Mouse (Mus musculus) stomach, embryonic 16.5 days (tissue): Measurements from ENCODE around the gene Glt8d2. TPM values are rescaled to one million over a fixed set of nuclear protein-coding genes. Genes with fewer than 3 reads are reported as not detected.

ENCODE experiments used
- polyA plus RNA-seq: library from polyadenylated mRNA; unstranded; fragments of >200 nt; fragmentation: Nextera tagmentation; extraction: Ambion mirVana; gene quantifications from 2 replicates; pipeline ENCODE4 v1.2.1, GENCODE M21; 2015

Gene Glt8d2
- polyA plus RNA-seq, 1 experiment from 2014 or later = 9.1 TPM

Other genes with a start within 250 kb of the Glt8d2 start
- not detected in 2 replicates for gene Gm1553, start 198.0 kb downstream of the Glt8d2 start, polyA plus RNA-seq
- gene 1190007I07Rik, start 67.4 kb downstream of the Glt8d2 start, polyA plus RNA-seq = 36.2 and 42.1 TPM in 2 replicates
- gene Tdg, start 60.8 kb downstream of the Glt8d2 start, polyA plus RNA-seq = 105 and 111 TPM in 2 replicates
- gene Hcfc2, start 5.5 kb upstream of the Glt8d2 start, polyA plus RNA-seq = 36.0 and 45.1 TPM in 2 replicates
- 39.8 and 39.9 TPM in 2 replicates for gene Nfyb, start 73.5 kb upstream of the Glt8d2 start, polyA plus RNA-seq
- 77.4 and 79.4 TPM in 2 replicates for gene Txnrd1, start 143.3 kb upstream of the Glt8d2 start, polyA plus RNA-seq
- 0.40 and 0.46 TPM in 2 replicates for gene Eid3, start 176.0 kb upstream of the Glt8d2 start, polyA plus RNA-seq